Mouse (Mus musculus) heart, embryonic 10.5 days (tissue): ENCODE measurements around the gene Ppil1. TPM values are rescaled to one million over a fixed set of nuclear protein-coding genes. Genes with fewer than 3 reads are reported as not detected.

ENCODE experiments used
- DNase-seq: peaks from one replicate; pipeline ENCODE4 v3.0.0-alpha.2; 2017; ENCODE audit warnings: low spot score
- H3K27ac ChIP-seq: fragments of 300-500 bp; sonication (generic); 2 replicates; pipeline ENCODE4 v1.5.1; 2016; ENCODE audit warnings: mild to moderate bottlenecking
- H3K27me3 ChIP-seq: fragments of 300-500 bp; sonication (generic); 2 replicates; pipeline ENCODE4 v1.6.1; 2016; ENCODE audit warnings: mild to moderate bottlenecking; ENCODE audit not compliant: poor library complexity, insufficient read depth, severe bottlenecking
- H3K36me3 ChIP-seq: fragments of 300-500 bp; sonication (generic); 2 replicates; pipeline ENCODE4 v1.6.1; 2016; ENCODE audit warnings: mild to moderate bottlenecking, moderate library complexity
- H3K4me1 ChIP-seq: fragments of 300-500 bp; sonication (generic); 2 replicates; pipeline ENCODE4 v1.6.1; 2016; ENCODE audit warnings: mild to moderate bottlenecking
- H3K4me3 ChIP-seq: fragments of 300-500 bp; sonication (generic); 2 replicates; pipeline ENCODE4 v1.5.1; 2016; ENCODE audit warnings: mild to moderate bottlenecking, moderate library complexity
- H3K9me3 ChIP-seq: fragments of 300-500 bp; sonication (generic); 2 replicates; pipeline ENCODE4 v1.6.1; 2016; ENCODE audit warnings: mild to moderate bottlenecking, moderate library complexity
- WGBS: fragments of 180-500 bp; shearing (Covaris S2); methylation state at CpG from one replicate; pipeline ENCODE4 v1.1.7; 2016; 5-methylcytosine and 5-hydroxymethylcytosine counted together
- polyA plus RNA-seq: library from polyadenylated mRNA; unstranded; fragments of >200 nt; fragmentation: Nextera tagmentation; extraction: Ambion mirVana; gene quantifications from 2 replicates; pipeline ENCODE4 v1.2.1, GENCODE M21; 2016

The Ppil1 gene
- 147 and 188 TPM in 2 replicates for polyA plus RNA-seq

- Histone ChIP-seq H3K4me1 (peaks cover 34% of the 10 kb centered on the region), H3K4me3 (peak within 1 kb of the TSS; percentile 90), H3K27ac (peak within 1 kb of the TSS; percentile 99), H3K27me3 (no peaks in the 10 kb centered on the region), H3K36me3 (peaks cover 28% of the 10 kb centered on the region), H3K9me3 (no peaks in the 10 kb centered on the region)
- 6% methylated on average over 38 of the region's 38 CpGs for WGBS
- peak; percentile 95 for DNase-seq
Observed at GRCm38 (mm10) chr17:29263840-29264633, at the start of gene Ppil1. Gene Ppil1 (minus strand): TSS chr17:29264186.

GRCm38 (mm10) chr17:29313300-29313699 is 49.3 kb upstream of the Ppil1 start:
- Histone ChIP-seq H3K27ac (no peak overlapping the region), H3K4me1 (peaks cover 16% of the 10 kb centered on the region)

GRCm38 (mm10) chr17:29312082-29312481 is 48.1 kb upstream of the Ppil1 start:
- Histone ChIP-seq H3K27me3 (no peaks in the 10 kb centered on the region), H3K4me1 (peaks cover 16% of the 10 kb centered on the region), H3K27ac (no peak overlapping the region), H3K9me3 (0 out of 2 replicates have a peak, but pooled peaks cover 4% of the 10 kb centered on the region), H3K36me3 (no peaks in the 10 kb centered on the region), H3K4me3 (no peak overlapping the region)
- WGBS, result 97% methylated on average over 2 of the region's 2 CpGs
- DNase-seq, result no peak

More at GRCm38 (mm10) chr17:29313300-29313699, 49.3 kb upstream of the Ppil1 start:
- DNase-seq, result no peak
- no peaks in the 10 kb centered on the region for H3K27me3 ChIP-seq
- no peaks in the 10 kb centered on the region for H3K36me3 ChIP-seq
- no peak overlapping the region for H3K4me3 ChIP-seq
- 0 out of 2 replicates have a peak, but pooled peaks cover 4% of the 10 kb centered on the region for H3K9me3 ChIP-seq

- Histone ChIP-seq H3K36me3 (no peaks in the 10 kb centered on the region), H3K4me3 (no peak overlapping the region), H3K27me3 (no peaks in the 10 kb centered on the region), H3K27ac (no peak overlapping the region), H3K9me3 (0 out of 2 replicates have a peak, but pooled peaks cover 4% of the 10 kb centered on the region), H3K4me1 (peaks cover 13% of the 10 kb centered on the region)
- no peak for DNase-seq
- WGBS, result 85% methylated on average over 8 of the region's 8 CpGs
Observed at GRCm38 (mm10) chr17:29311602-29312001, 47.6 kb upstream of the Ppil1 start.

DNA sequence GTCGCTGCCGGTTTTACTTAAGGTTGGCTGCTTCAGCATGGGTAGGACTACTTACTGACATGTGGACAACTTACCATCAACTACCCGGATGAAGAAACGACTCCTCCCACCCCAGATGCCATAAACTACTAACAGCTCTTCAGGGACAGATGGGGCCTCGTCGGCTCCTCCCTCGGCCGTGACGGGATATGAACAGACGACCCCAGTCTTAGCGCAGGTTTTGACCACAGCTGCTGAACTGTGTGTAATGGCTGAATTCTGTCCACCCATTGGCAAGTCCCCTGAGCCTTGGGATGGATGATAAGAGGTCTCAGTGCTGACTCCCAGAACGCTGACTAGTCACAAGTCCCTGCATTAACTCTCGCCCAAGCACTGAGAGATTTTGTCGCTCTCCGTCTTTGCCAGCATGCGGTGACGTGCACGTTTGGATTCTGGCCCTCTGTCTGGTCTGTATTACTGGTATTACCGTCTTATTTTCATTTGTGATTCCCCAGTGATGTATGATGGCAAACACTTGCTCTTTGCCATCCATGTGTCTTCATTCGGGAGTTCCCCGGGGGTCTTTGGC is 46.2 kb upstream of the Ppil1 start:
- Histone ChIP-seq H3K4me1 (peaks cover 15% of the 10 kb centered on the region), H3K36me3 (no peaks in the 10 kb centered on the region), H3K27me3 (0 out of 2 replicates have a peak, but pooled peaks cover 11% of the 10 kb centered on the region), H3K27ac (no peak overlapping the region), H3K9me3 (0 out of 2 replicates have a peak, but pooled peaks cover 4% of the 10 kb centered on the region), H3K4me3 (no peak overlapping the region)
- WGBS, result 81% methylated on average over 21 of the region's 21 CpGs
- no peak for DNase-seq

GRCm38 (mm10) chr17:29305871-29306270 is 41.9 kb upstream of the Ppil1 start:
- H3K36me3 ChIP-seq, result peaks cover 14% of the 10 kb centered on the region
- DNase-seq, result no peak
- H3K9me3 ChIP-seq, result no peaks in the 10 kb centered on the region
- 0 out of 2 replicates have a peak overlapping the region, but pooled peaks have one; percentile 32 for H3K27ac ChIP-seq
- 47% methylated on average over 7 of the region's 7 CpGs for WGBS
- H3K27me3 ChIP-seq, result 0 out of 2 replicates have a peak, but pooled peaks cover 11% of the 10 kb centered on the region
- H3K4me1 ChIP-seq, result peaks cover 35% of the 10 kb centered on the region
- no peak overlapping the region for H3K4me3 ChIP-seq

DNA sequence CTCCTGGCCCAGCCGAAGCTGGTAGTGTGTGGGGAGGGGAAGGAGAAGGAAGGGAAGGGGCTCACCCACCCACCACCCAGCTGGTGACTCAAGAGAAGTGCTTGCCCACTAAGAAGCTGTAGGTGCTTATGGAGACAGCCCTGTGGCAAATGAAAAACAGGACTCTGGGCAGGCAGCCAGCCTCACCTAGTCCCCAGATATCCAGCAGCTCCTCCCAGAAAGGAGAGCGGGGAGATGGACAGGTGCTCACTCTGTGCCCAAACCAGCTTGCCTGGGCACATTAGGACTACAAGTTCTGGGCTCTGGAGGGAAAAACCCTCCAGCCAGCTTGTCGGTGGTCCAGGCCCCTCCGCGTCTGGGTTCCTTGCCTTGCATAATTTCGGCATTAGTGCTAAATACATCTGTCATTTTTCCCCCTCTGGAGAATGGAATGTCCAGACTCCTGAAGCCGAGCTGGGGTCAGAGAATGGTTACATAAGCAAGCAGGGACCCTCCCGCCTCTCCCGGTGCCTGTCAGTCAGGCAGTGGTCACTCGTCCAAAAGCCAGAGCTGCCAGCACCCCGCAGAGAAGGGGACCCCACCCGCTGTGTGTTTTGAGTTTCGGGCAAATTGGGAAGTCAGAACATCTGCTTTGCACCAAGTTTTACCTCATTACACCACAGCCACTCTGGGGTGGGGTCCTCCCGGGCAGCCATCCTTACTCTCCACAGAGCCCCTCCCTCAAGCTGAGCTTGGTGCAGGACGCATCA is 41.2 kb upstream of the Ppil1 start:
- H3K27ac ChIP-seq, result peak overlapping the region; percentile 31; the same call in 1 of the 2 replicates
- H3K4me1 ChIP-seq, result peaks cover 35% of the 10 kb centered on the region
- H3K4me3 ChIP-seq, result no peak overlapping the region
- H3K9me3 ChIP-seq, result no peaks in the 10 kb centered on the region
- 27% methylated on average over 15 of the region's 15 CpGs for WGBS
- 0 out of 2 replicates have a peak, but pooled peaks cover 11% of the 10 kb centered on the region for H3K27me3 ChIP-seq
- no peak for DNase-seq
- peaks cover 19% of the 10 kb centered on the region for H3K36me3 ChIP-seq

GRCm38 (mm10) chr17:29304376-29305057 is 40.5 kb upstream of the Ppil1 start:
- Histone ChIP-seq H3K36me3 (peaks cover 26% of the 10 kb centered on the region), H3K27me3 (0 out of 2 replicates have a peak, but pooled peaks cover 11% of the 10 kb centered on the region), H3K4me3 (no peak overlapping the region), H3K9me3 (no peaks in the 10 kb centered on the region), H3K4me1 (peaks cover 35% of the 10 kb centered on the region), H3K27ac (peak overlapping the region; percentile 31; the same call in 1 of the 2 replicates)
- WGBS, result 56% methylated on average over 13 of the region's 13 CpGs
- DNase-seq, result no peak

DNA sequence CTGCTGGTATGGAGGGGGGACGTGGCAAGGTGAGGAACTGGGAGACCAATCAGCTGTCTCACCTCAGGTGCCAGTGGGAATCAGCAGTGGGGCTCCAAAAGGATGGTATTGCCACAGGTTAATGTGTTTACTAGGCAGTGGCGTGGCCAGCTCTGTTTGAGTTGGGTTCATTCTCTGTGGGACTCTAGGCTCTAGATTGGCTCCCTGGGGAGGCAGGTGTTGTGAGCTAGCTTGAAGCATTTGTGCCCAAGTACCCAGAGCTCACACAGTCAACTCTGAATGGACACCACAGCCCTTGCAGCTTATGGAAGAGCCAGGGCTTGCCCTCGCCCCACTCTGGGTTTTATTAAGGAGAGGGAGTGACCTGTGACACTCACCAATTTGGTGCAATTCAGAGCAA is 39.9 kb upstream of the Ppil1 start:
- 0 out of 2 replicates have a peak, but pooled peaks cover 11% of the 10 kb centered on the region for H3K27me3 ChIP-seq
- 67% methylated on average over 3 of the region's 3 CpGs for WGBS
- peaks cover 35% of the 10 kb centered on the region for H3K4me1 ChIP-seq
- no peak for DNase-seq
- peaks cover 32% of the 10 kb centered on the region for H3K36me3 ChIP-seq
- no peaks in the 10 kb centered on the region for H3K9me3 ChIP-seq
- H3K4me3 ChIP-seq, result no peak overlapping the region
- peak overlapping the region; percentile 19 for H3K27ac ChIP-seq

- Histone ChIP-seq H3K4me1 (peaks cover 35% of the 10 kb centered on the region), H3K27me3 (0 out of 2 replicates have a peak, but pooled peaks cover 11% of the 10 kb centered on the region), H3K4me3 (no peak overlapping the region), H3K27ac (peak overlapping the region; percentile 19), H3K36me3 (peaks cover 38% of the 10 kb centered on the region), H3K9me3 (no peaks in the 10 kb centered on the region)
- no peak for DNase-seq
- WGBS, result 43% methylated on average over 3 of the region's 3 CpGs
Observed at GRCm38 (mm10) chr17:29303087-29303486, 39.1 kb upstream of the Ppil1 start.

GRCm38 (mm10) chr17:29302149-29302548 is 38.2 kb upstream of the Ppil1 start:
- no peak overlapping the region; the same call in 1 of the 2 replicates for H3K27ac ChIP-seq

DNA sequence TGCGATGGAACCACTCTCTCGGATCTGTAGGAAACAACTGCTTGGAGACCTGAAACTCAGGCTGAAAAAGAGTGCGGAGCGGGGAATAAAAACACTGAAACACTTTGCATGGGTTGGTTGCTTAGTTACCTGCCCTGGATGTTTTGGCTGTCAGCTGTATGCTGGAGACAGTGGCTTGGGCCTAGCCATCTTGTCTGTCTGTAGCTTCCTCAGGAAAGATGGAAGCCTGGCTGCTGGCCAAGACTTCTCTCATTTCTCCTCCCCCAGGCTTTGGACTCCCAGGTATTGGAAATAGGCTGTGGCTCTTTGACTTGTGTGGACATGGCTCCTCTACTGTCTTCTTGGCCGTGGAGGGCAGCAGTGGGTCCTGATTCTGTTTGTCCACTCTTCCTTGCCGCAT is 37.4 kb upstream of the Ppil1 start:
- Histone ChIP-seq H3K27me3 (0 out of 2 replicates have a peak, but pooled peaks cover 11% of the 10 kb centered on the region), H3K27ac (no peak overlapping the region), H3K36me3 (peaks cover 53% of the 10 kb centered on the region), H3K9me3 (no peaks in the 10 kb centered on the region), H3K4me3 (no peak overlapping the region), H3K4me1 (peaks cover 42% of the 10 kb centered on the region)
- 94% methylated on average over 6 of the region's 6 CpGs for WGBS
- DNase-seq, result no peak

More at GRCm38 (mm10) chr17:29302149-29302548, 38.2 kb upstream of the Ppil1 start:
- DNase-seq, result no peak
- WGBS, result 61% methylated on average over 5 of the region's 5 CpGs
- 0 out of 2 replicates have a peak, but pooled peaks cover 11% of the 10 kb centered on the region for H3K27me3 ChIP-seq
- H3K36me3 ChIP-seq, result peaks cover 47% of the 10 kb centered on the region
- no peaks in the 10 kb centered on the region for H3K9me3 ChIP-seq
- no peak overlapping the region for H3K4me3 ChIP-seq
- peaks cover 42% of the 10 kb centered on the region for H3K4me1 ChIP-seq
